Mouse (Mus musculus): ENCODE measurements around the gene Igsf9. TPM values are rescaled to one million over a fixed set of nuclear protein-coding genes. Genes with fewer than 3 reads are reported as not detected.
A peak's percentile ranks its signal among the peaks of the same experiment; 100 is the strongest.

Igsf9 gene
- polyA plus RNA-seq, 1 experiment from 2014 or later = 95.9 TPM

DNA sequence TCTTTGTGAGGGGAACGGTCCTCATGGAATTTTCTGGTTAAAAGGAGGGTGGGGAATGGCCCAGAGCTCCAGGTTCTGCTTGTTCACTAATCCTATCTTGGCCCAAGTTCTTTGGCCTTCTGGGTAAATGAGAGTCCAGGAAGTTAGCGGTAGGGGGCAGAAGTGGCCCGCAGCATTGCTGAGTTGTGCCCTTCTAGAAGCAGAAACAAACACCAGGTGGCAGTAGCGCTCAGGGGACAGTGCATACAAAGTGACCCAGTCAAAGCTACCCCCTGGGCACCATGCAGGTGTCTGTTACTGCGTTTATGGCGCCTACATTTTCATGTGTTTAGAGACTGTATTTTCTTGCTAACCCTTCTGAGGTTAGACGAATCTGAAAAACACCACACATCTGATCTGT is 47.1 kb downstream of the Igsf9 start:
- Histone ChIP-seq H3K27me3 (replicated peaks; ENCODE audit: low read depth, poor library complexity, severe bottlenecking) (peaks cover 67% of the 10 kb centered on the region), H3K9me3 (no peaks in the 10 kb centered on the region), H3K4me3 (no peak overlapping the region), H3K27ac (replicated peaks) (no peak overlapping the region), H3K4me1 (peaks cover 49% of the 10 kb centered on the region), H3K36me3 (replicated peaks) (no peaks in the 10 kb centered on the region)
- 6% methylated on average over 7 of the region's 7 CpGs for WGBS
- peak; percentile 88 for DNase-seq (ENCODE audit: low spot score)

DNA sequence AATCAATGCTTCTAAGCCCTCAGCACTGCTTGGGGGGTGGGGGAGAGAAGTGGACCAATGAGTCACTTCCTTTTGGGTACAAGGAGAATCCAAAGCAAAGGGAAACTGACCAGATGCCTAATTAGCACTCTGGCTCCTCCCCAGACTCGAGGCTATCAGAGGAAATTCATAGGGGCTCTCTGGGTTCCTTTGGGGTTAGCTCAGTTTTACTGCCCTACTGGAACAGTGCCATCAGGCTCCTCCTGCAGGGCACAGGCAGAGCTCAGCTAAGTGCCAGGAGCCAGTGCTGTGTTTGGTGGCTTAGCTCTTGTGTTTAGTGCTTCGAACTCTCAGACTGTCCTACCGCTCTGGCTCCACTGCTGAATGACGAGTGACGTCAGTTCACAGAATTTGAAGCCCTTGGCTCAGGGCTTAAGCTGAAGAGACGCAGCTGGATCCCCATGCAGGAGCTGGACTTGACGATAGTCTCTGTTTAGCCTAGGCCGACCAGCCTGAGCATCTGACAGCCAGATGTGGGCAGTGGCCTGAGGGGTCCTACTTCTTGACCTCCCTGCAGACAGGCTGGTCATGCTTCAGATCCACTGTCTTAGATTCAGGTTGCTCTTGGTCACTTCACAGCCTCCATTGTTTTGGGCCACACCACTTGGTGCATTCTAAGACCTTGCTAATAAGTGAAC is 49.1 kb downstream of the Igsf9 start:
- peak; percentile 62 for DNase-seq (ENCODE audit: low spot score)
- H3K9me3 ChIP-seq = no peaks in the 10 kb centered on the region
- WGBS = 20% methylated on average over 8 of the region's 8 CpGs
- no peak overlapping the region for H3K4me3 ChIP-seq
- no peak overlapping the region for H3K27ac ChIP-seq (replicated peaks)
- peaks cover 84% of the 10 kb centered on the region for H3K27me3 ChIP-seq (replicated peaks; ENCODE audit: low read depth, poor library complexity, severe bottlenecking)
- H3K4me1 ChIP-seq = peaks cover 39% of the 10 kb centered on the region
- H3K36me3 ChIP-seq (replicated peaks) = no peaks in the 10 kb centered on the region

DNA sequence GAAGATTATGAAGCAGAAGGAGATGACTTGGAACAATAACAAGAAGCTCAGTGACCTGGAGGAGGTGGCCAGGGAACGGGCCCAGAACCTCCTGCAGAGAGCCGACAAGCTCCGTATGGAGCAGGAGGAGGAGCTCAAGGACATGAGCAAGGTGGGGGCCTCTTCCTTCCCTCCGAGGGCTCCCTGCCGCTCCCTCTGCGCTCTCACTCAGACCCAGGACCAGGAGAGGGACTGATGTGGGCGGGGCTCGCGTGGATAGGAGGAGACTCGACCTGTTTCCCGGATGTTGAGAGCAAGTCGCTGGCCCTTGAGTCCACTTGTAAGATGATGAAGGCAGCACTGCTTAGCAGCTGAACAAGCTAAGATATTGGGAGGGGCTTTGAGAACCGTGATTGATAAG is 51.0 kb downstream of the Igsf9 start:
- peaks cover 33% of the 10 kb centered on the region for H3K4me1 ChIP-seq
- peak overlapping the region; percentile 53 for H3K4me3 ChIP-seq
- H3K9me3 ChIP-seq = no peaks in the 10 kb centered on the region
- H3K27ac ChIP-seq (replicated peaks) = peak overlapping the region; percentile 73
- peaks cover 67% of the 10 kb centered on the region for H3K27me3 ChIP-seq (replicated peaks; ENCODE audit: low read depth, poor library complexity, severe bottlenecking)
- H3K36me3 ChIP-seq (replicated peaks) = no peaks in the 10 kb centered on the region
- DNase-seq (ENCODE audit: low spot score) = peak; percentile 78
- WGBS = 2% methylated on average over 13 of the region's 13 CpGs

DNA sequence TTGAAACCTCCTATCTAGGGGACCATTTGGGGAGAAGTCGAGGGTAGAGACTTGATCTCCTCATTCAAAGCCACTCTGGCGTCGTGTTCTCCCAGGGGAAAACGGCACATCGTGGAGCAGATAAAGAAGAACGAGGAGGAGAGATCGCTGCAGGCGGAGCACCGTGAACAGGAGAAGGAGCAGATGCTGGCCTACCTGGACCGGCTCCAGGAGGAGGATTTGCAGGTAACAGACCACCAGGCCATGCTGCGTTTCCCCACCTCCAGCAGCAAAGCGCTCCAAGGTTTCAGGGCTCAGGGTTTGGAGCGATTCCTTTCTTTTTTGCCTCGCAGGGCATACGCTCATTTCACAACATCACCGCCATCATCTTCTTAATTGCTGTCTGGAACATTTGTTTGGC is 53.5 kb downstream of the Igsf9 start:
- Histone ChIP-seq H3K4me3 (no peak overlapping the region), H3K36me3 (replicated peaks) (no peaks in the 10 kb centered on the region), H3K4me1 (peaks cover 32% of the 10 kb centered on the region), H3K9me3 (no peaks in the 10 kb centered on the region), H3K27me3 (replicated peaks; ENCODE audit: low read depth, poor library complexity, severe bottlenecking) (peaks cover 53% of the 10 kb centered on the region), H3K27ac (replicated peaks) (no peak overlapping the region)
- DNase-seq (ENCODE audit: low spot score) = no peak
- WGBS = 85% methylated on average over 16 of the region's 16 CpGs

DNA sequence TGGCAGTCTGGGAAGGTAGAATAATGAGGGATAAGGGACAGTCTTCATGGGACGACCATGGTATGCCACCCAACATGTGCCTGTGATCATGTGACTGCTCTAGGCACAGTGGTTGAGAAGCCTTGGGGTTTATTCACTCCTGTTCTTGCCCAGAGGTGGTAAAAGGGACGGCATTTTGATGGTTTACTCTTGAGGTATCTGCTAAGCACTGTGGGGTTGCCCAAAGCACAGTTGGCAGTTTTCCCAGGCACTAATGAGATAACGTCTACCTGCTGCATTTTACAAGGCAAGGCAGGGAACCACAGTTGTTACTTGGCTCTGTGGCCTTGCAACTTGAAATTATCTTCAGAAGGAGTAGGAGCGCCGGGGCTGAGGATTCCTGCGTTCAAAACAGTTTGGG is 58.2 kb downstream of the Igsf9 start:
- Histone ChIP-seq H3K4me1 (peaks cover 11% of the 10 kb centered on the region), H3K9me3 (no peaks in the 10 kb centered on the region), H3K27ac (replicated peaks) (no peak overlapping the region), H3K27me3 (replicated peaks; ENCODE audit: low read depth, poor library complexity, severe bottlenecking) (peaks cover 17% of the 10 kb centered on the region), H3K36me3 (replicated peaks) (no peaks in the 10 kb centered on the region), H3K4me3 (no peak overlapping the region)
- DNase-seq (ENCODE audit: low spot score) = no peak
- 70% methylated on average over 6 of the region's 6 CpGs for WGBS

DNA sequence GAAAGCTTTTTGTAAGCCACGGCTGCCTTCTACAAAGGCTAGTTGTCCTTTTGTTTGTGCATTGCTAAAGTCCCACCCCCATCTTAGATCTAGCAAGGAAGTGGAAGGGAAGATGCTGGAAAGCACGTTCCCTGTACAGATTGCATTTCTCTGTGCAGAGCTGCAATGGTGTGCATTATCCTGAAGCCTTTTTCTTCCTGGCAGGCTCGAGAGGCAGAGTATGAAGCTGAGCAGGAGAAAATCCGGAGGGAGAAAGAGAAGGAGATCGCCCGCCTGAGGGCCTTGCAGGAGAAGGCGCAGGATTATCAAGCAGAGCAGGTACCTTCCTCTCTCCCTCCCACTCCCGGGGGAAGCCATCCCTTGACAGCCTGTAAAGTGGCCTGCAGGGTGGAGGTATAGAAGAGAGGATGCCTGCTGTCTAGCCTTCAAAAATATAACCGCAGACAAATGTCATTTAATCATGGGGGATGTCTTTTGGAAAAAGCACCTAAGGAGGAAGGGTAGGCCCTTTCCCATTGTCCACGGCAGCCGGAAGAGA is 58.8 kb downstream of the Igsf9 start:
- Histone ChIP-seq H3K9me3 (no peaks in the 10 kb centered on the region), H3K4me1 (peaks cover 11% of the 10 kb centered on the region), H3K4me3 (no peak overlapping the region), H3K36me3 (replicated peaks) (no peaks in the 10 kb centered on the region), H3K27ac (replicated peaks) (no peak overlapping the region), H3K27me3 (replicated peaks; ENCODE audit: low read depth, poor library complexity, severe bottlenecking) (peaks cover 12% of the 10 kb centered on the region)
- no peak for DNase-seq (ENCODE audit: low spot score)
- WGBS = 40% methylated on average over 11 of the region's 11 CpGs

DNA sequence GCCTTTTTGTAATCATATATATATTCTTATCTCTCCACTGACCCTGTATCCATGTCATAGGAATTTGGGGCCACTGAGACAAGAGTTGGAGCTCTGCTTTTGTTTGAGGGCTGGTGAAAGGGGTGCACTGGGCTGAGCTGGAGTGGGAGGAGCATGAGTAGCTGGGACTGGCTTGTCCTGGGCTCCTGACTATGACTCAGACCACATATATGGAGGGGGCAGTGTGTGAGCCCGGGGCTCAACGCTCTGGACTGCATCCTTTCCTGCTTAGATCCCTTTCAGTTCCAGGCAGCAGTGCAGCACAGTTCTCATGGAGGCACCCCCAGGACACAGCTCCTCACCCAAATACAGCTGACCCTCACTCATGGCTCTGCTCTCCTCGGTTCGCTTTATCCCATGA is 64.5 kb downstream of the Igsf9 start:
- DNase-seq (ENCODE audit: low spot score) = no peak
- Histone ChIP-seq H3K9me3 (no peaks in the 10 kb centered on the region), H3K4me1 (peaks cover 39% of the 10 kb centered on the region), H3K36me3 (replicated peaks) (no peaks in the 10 kb centered on the region), H3K27ac (replicated peaks) (no peak overlapping the region), H3K4me3 (no peak overlapping the region), H3K27me3 (replicated peaks; ENCODE audit: low read depth, poor library complexity, severe bottlenecking) (peaks cover 15% of the 10 kb centered on the region)
- WGBS = 91% methylated on average over 4 of the region's 4 CpGs

Other genes with a start within 250 kb of the Igsf9 start
- gene Atp1a4, start 223.4 kb upstream of the Igsf9 start, polyA plus RNA-seq (2016; fragmentation: Nextera tagmentation; extraction: Ambion mirVana) = not detected in 2 replicates
- gene Igsf8, start 220.1 kb upstream of the Igsf9 start, polyA plus RNA-seq (2016; fragmentation: Nextera tagmentation; extraction: Ambion mirVana) = 33.7 and 39.5 TPM in 2 replicates
- 1.2 and 1.4 TPM in 2 replicates for gene Atp1a2, start 183.7 kb upstream of the Igsf9 start, polyA plus RNA-seq (2016; fragmentation: Nextera tagmentation; extraction: Ambion mirVana)
- gene Kcnj9, start 152.5 kb upstream of the Igsf9 start, polyA plus RNA-seq (2016; fragmentation: Nextera tagmentation; extraction: Ambion mirVana) = 0.10 and 0.11 TPM in 2 replicates
- gene Kcnj10, start 140.6 kb upstream of the Igsf9 start, polyA plus RNA-seq (2016; fragmentation: Nextera tagmentation; extraction: Ambion mirVana) = 0.09 and 0.15 TPM in 2 replicates
- gene Pigm, start 105.2 kb upstream of the Igsf9 start, polyA plus RNA-seq (2016; fragmentation: Nextera tagmentation; extraction: Ambion mirVana) = 10.2 and 11.1 TPM in 2 replicates
- not detected in 2 replicates for gene Slamf9, start 6.4 kb upstream of the Igsf9 start, polyA plus RNA-seq (2016; fragmentation: Nextera tagmentation; extraction: Ambion mirVana)
- gene Tagln2, start 18.3 kb downstream of the Igsf9 start, polyA plus RNA-seq (2016; fragmentation: Nextera tagmentation; extraction: Ambion mirVana) = 75.1 and 82.5 TPM in 2 replicates
- gene Cfap45, start 39.0 kb downstream of the Igsf9 start, polyA plus RNA-seq (2016; fragmentation: Nextera tagmentation; extraction: Ambion mirVana) = 1.3 TPM in 2 replicates
- gene Vsig8, start 74.2 kb downstream of the Igsf9 start, polyA plus RNA-seq (2016; fragmentation: Nextera tagmentation; extraction: Ambion mirVana) = 0.12 TPM in 1 of 2 replicates, not detected in the other
- not detected in 2 replicates for gene Slamf8, start 108.8 kb downstream of the Igsf9 start, polyA plus RNA-seq (2016; fragmentation: Nextera tagmentation; extraction: Ambion mirVana)
- gene Fcrl6, start 120.8 kb downstream of the Igsf9 start, polyA plus RNA-seq (2016; fragmentation: Nextera tagmentation; extraction: Ambion mirVana) = 0.25 TPM in 1 of 2 replicates, not detected in the other
- gene Dusp23, start 151.2 kb downstream of the Igsf9 start, polyA plus RNA-seq (2016; fragmentation: Nextera tagmentation; extraction: Ambion mirVana) = 9.4 and 9.9 TPM in 2 replicates
- gene Crp, start 216.3 kb downstream of the Igsf9 start, polyA plus RNA-seq (2016; fragmentation: Nextera tagmentation; extraction: Ambion mirVana) = not detected in 2 replicates

All from embryonic facial prominence, embryonic 10.5 days (tissue).